Mouse (Mus musculus) E14TG2a.4 (cell line): ENCODE measurements around the gene Cort.

Experiments
- H3K27me3 ChIP-seq: 2 replicates; pipeline ENCODE4 v1.6.1; 2014; ENCODE audit warnings: low read length, control low read depth; ENCODE audit not compliant: insufficient read depth
- H3K36me3 ChIP-seq: 2 replicates; pipeline ENCODE4 v1.6.1; 2014; ENCODE audit warnings: low read length, control low read depth; ENCODE audit not compliant: insufficient read depth
- H3K4me1 ChIP-seq: replicated peaks from 2 replicates; pipeline ENCODE4 v1.6.1; 2014; ENCODE audit warnings: low read depth, low read length, control low read depth
- H3K4me3 ChIP-seq: replicated peaks from 2 replicates; pipeline ENCODE4 v1.5.1; 2014; ENCODE audit warnings: mild to moderate bottlenecking, low read length
- H3K9me3 ChIP-seq: 2 replicates; pipeline ENCODE4 v1.6.1; 2014; ENCODE audit warnings: low read length, control low read depth
- CTCF ChIP-seq: conservative IDR thresholded peaks from 2 replicates; pipeline ENCODE4 v1.5.1; 2014; ENCODE audit warnings: low read length
- NANOG ChIP-seq: IDR thresholded peaks from 2 replicates; pipeline ENCODE4 v1.6.1; 2014; ENCODE audit warnings: borderline replicate concordance, low read length, mixed read lengths
- POU5F1 ChIP-seq: IDR thresholded peaks from 2 replicates; pipeline ENCODE4 v1.6.1; 2014; ENCODE audit warnings: low read length, borderline replicate concordance

Gene Cort

GRCm38 (mm10) chr4:149150721-149151120 lies 24.2 kb upstream of the Cort start:
- TF ChIP-seq NANOG (no peak), POU5F1 (no peak), CTCF (no peak)

GRCm38 (mm10) chr4:149150256-149150655 lies 23.7 kb upstream of the Cort start:
- Histone ChIP-seq H3K27me3 (no peaks in the 10 kb centered on the region), H3K4me3 (no peak overlapping the region), H3K9me3 (peaks cover 6% of the 10 kb centered on the region; the same call in 1 of the 2 replicates), H3K4me1 (peaks cover 51% of the 10 kb centered on the region), H3K36me3 (peaks cover 64% of the 10 kb centered on the region)
- TF ChIP-seq NANOG (no peak), POU5F1 (no peak), CTCF (no peak)

More at GRCm38 (mm10) chr4:149150721-149151120, 24.2 kb upstream of the Cort start:
- Histone ChIP-seq H3K9me3 (peaks cover 6% of the 10 kb centered on the region; the same call in 1 of the 2 replicates), H3K4me1 (peaks cover 55% of the 10 kb centered on the region), H3K4me3 (no peak overlapping the region), H3K27me3 (no peaks in the 10 kb centered on the region), H3K36me3 (peaks cover 69% of the 10 kb centered on the region)

GRCm38 (mm10) chr4:149149611-149150010 lies 23.0 kb upstream of the Cort start:
- H3K9me3 ChIP-seq = peaks cover 6% of the 10 kb centered on the region; the same call in 1 of the 2 replicates
- peaks cover 58% of the 10 kb centered on the region for H3K36me3 ChIP-seq

GRCm38 (mm10) chr4:149149196-149149595 lies 22.6 kb upstream of the Cort start:
- Histone ChIP-seq H3K4me3 (no peak overlapping the region), H3K4me1 (peaks cover 48% of the 10 kb centered on the region), H3K36me3 (peaks cover 53% of the 10 kb centered on the region), H3K9me3 (peaks cover 6% of the 10 kb centered on the region; the same call in 1 of the 2 replicates), H3K27me3 (no peaks in the 10 kb centered on the region; the same call in 1 of the 2 replicates)
- TF ChIP-seq CTCF = no peak
- TF ChIP-seq POU5F1 = no peak
- TF ChIP-seq NANOG = no peak

More at GRCm38 (mm10) chr4:149149611-149150010, 23.0 kb upstream of the Cort start:
- Histone ChIP-seq H3K4me3 (no peak overlapping the region), H3K4me1 (peaks cover 51% of the 10 kb centered on the region), H3K27me3 (no peaks in the 10 kb centered on the region; the same call in 1 of the 2 replicates)
- no peak for TF ChIP-seq CTCF
- no peak for TF ChIP-seq POU5F1
- TF ChIP-seq NANOG = no peak

- Histone ChIP-seq H3K4me3 (no peak overlapping the region), H3K9me3 (peaks cover 6% of the 10 kb centered on the region; the same call in 1 of the 2 replicates), H3K36me3 (peaks cover 42% of the 10 kb centered on the region), H3K27me3 (peaks cover 3% of the 10 kb centered on the region), H3K4me1 (peaks cover 37% of the 10 kb centered on the region)
- TF ChIP-seq CTCF (no peak), NANOG (no peak), POU5F1 (no peak)
Measured at GRCm38 (mm10) chr4:149148084-149148483, 21.5 kb upstream of the Cort start.

GRCm38 (mm10) chr4:149147528-149147927 lies 21.0 kb upstream of the Cort start:
- peaks cover 37% of the 10 kb centered on the region for H3K36me3 ChIP-seq
- peaks cover 32% of the 10 kb centered on the region for H3K4me1 ChIP-seq
- TF ChIP-seq CTCF = no peak
- no peak for TF ChIP-seq NANOG
- no peak for TF ChIP-seq POU5F1
- peaks cover 6% of the 10 kb centered on the region; the same call in 1 of the 2 replicates for H3K9me3 ChIP-seq
- H3K4me3 ChIP-seq = peak overlapping the region; percentile 46; the same call in 1 of the 2 replicates
- peaks cover 3% of the 10 kb centered on the region for H3K27me3 ChIP-seq

- peaks cover 13% of the 10 kb centered on the region for H3K36me3 ChIP-seq
- H3K27me3 ChIP-seq = peaks cover 3% of the 10 kb centered on the region
Measured at GRCm38 (mm10) chr4:149145151-149145550, 18.6 kb upstream of the Cort start.

GRCm38 (mm10) chr4:149144459-149144858 lies 17.9 kb upstream of the Cort start:
- Histone ChIP-seq H3K9me3 (no peaks in the 10 kb centered on the region), H3K4me1 (peaks cover 23% of the 10 kb centered on the region), H3K36me3 (peaks cover 6% of the 10 kb centered on the region), H3K27me3 (peaks cover 3% of the 10 kb centered on the region), H3K4me3 (no peak overlapping the region)
- TF ChIP-seq POU5F1 = no peak
- TF ChIP-seq CTCF = peak; percentile 93
- TF ChIP-seq NANOG = no peak

More at GRCm38 (mm10) chr4:149145151-149145550, 18.6 kb upstream of the Cort start:
- no peak for TF ChIP-seq POU5F1
- no peak for TF ChIP-seq NANOG
- TF ChIP-seq CTCF = no peak
- no peak overlapping the region for H3K4me3 ChIP-seq
- no peaks in the 10 kb centered on the region for H3K9me3 ChIP-seq
- H3K4me1 ChIP-seq = peaks cover 24% of the 10 kb centered on the region
